Mouse (Mus musculus) MEL (cell line): Measurements from ENCODE around the gene Mogat2. TPM values are rescaled to one million over a fixed set of nuclear protein-coding genes. Genes with fewer than 3 reads are reported as not detected.

ENCODE experiments used
- DNase-seq: peaks from one replicate; pipeline ENCODE4 v3.0.0; 2011; ENCODE audit warnings: low read depth, low spot score
- H3K27ac ChIP-seq: 2 replicates; pipeline ENCODE4 v1.5.1; 2012; ENCODE audit warnings: low read depth, mild to moderate bottlenecking, control low read depth, low read length, moderate library complexity; ENCODE audit not compliant: control insufficient read depth
- H3K27me3 ChIP-seq, 2 experiments: fragments of 150-350 bp in 1 of 2; sonication (generic) in 1 of 2; 2 replicates each; pipeline ENCODE4 v1.6.1; 2012; ENCODE audit warnings: low read length in 2 of 2, mild to moderate bottlenecking in 2 of 2, improper control_type of control experiment in 1 of 2, moderate library complexity in 1 of 2; ENCODE audit not compliant: insufficient read depth in 2 of 2, control insufficient read depth in 1 of 2
- H3K36me3 ChIP-seq, 2 experiments: 2 replicates each; pipeline ENCODE4 v1.6.1; 2012 to 2014; ENCODE audit warnings: low read length in 2 of 2, improper control_type of control experiment in 1 of 2, inconsistent platforms in 1 of 2, mild to moderate bottlenecking in 1 of 2; ENCODE audit not compliant: insufficient read depth in 2 of 2, control insufficient read depth in 1 of 2
- H3K4me1 ChIP-seq, 2 experiments: fragments of 150-350 bp in 1 of 2; sonication (generic) in 1 of 2; 2 replicates each; pipeline ENCODE4 v1.6.1; 2012; ENCODE audit warnings: low read length in 2 of 2, improper control_type of control experiment in 1 of 2, mild to moderate bottlenecking in 1 of 2; ENCODE audit not compliant: insufficient read depth in 2 of 2, control insufficient read depth in 1 of 2
- H3K4me3 ChIP-seq, 2 experiments: fragments of 150-350 bp in 1 of 2; sonication (generic) in 1 of 2; 2 replicates each; pipeline ENCODE4 v1.5.1; 2012; ENCODE audit warnings: low read depth in 2 of 2, low read length in 2 of 2, mild to moderate bottlenecking in 2 of 2, moderate library complexity in 2 of 2, control low read depth in 1 of 2, improper control_type of control experiment in 1 of 2; ENCODE audit not compliant: control insufficient read depth in 1 of 2, insufficient read depth in 1 of 2
- H3K79me2 ChIP-seq: 2 replicates; pipeline ENCODE4 v1.6.1; 2012; ENCODE audit warnings: mild to moderate bottlenecking, low read length, moderate library complexity; ENCODE audit not compliant: control insufficient read depth, poor library complexity, insufficient read depth
- H3K9ac ChIP-seq: 2 replicates; pipeline ENCODE4 v1.6.1; 2012; ENCODE audit warnings: low read depth, mild to moderate bottlenecking, control low read depth, low read length, moderate library complexity; ENCODE audit not compliant: control insufficient read depth, poor library complexity, severe bottlenecking
- H3K9me3 ChIP-seq: fragments of 150-350 bp; sonication (generic); replicated peaks from 2 replicates; pipeline ENCODE4 v1.6.1; 2012; ENCODE audit warnings: mild to moderate bottlenecking, low read length, improper control_type of control experiment, moderate library complexity; ENCODE audit not compliant: insufficient read depth
- BHLHE40 ChIP-seq: IDR thresholded peaks from 2 replicates; pipeline ENCODE4 v1.6.1; 2012; ENCODE audit warnings: low read depth, mild to moderate bottlenecking, inconsistent platforms, low read length, improper control_type of control experiment, borderline replicate concordance
- MXI1 ChIP-seq: IDR thresholded peaks from 2 replicates; pipeline ENCODE4 v1.6.1; 2011; ENCODE audit warnings: mild to moderate bottlenecking, low read depth, low read length, improper control_type of control experiment
- polyA plus RNA-seq, 2 experiments: library from polyadenylated mRNA; stranded (reverse) in 1 of 2; unstranded in 1 of 2; fragments of >175 nt in 1 of 2; fragments of >200 nt in 1 of 2; gene quantifications; 2 replicates each; pipeline versions ENCODE4 v1.2.1 to v1.2.4; 2012; ENCODE audit warnings: low replicate concordance in 2 of 2, low read depth in 1 of 2; ENCODE audit not compliant: insufficient read length in 2 of 2, insufficient read depth in 1 of 2, missing spikeins in 1 of 2
- total RNA-seq: library from RNA; depleted of rRNA; stranded (reverse); fragments of 300-350 nt; gene quantifications from 2 replicates; pipeline ENCODE4 v1.2.3, GENCODE M21; 2012; rRNA removed

The Mogat2 gene
- total and polyA plus RNA-seq, 3 experiments: 0.13 TPM; not detected in 2

DNA sequence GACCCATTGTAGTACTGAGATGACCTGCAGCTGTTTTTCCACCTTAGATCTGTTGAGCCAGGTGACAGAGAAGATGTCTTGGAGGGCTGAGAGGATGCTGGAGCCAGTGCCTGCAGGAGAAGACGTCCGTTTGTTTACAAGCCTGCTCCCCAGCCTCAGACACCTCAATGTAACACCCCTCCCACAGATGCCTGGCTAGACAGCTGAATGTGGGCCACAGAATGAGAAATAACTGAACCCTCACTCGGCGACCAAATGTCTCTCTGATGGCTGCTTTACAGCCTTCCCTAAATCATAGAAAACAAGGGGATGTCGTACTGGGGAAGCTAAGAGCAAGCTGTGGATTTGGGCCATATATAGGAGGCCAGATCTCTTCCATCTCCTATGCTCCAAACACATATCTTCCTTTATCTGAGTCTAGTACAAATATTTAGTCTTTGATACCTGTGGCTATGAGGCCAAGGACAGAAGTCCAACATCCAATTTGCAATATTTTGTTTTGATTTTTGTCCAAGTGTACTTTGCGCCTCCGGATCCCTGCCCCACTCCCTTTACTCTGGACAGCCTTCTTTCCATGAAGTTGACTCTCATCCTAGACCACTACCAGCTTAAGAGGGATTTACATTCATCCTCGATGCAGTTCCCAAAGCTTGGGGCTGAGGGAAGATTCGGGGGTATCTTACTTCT lies 68.6 kb downstream of the Mogat2 start:
- Histone ChIP-seq H3K36me3 (peaks cover 0 to 8% of the 10 kb centered on the region in 2 experiments; a peak in 2 of 4 replicates), H3K4me1 (peaks cover 2 to 21% of the 10 kb centered on the region in 2 experiments; a peak in 3 of 4 replicates), H3K4me3 (no peak overlapping the region)
- no peak for TF ChIP-seq BHLHE40
- no peak for TF ChIP-seq MXI1
- TF ChIP-seq, all 39 proteins: peak for 0
- H3K9ac ChIP-seq: no peak overlapping the region
- no peaks in the 10 kb centered on the region for H3K27me3 ChIP-seq
- no peaks in the 10 kb centered on the region for H3K9me3 ChIP-seq
- no peak overlapping the region for H3K27ac ChIP-seq
- H3K79me2 ChIP-seq: no peaks in the 10 kb centered on the region
- DNase-seq: no peak

Other genes with a start within 250 kb of the Mogat2 start
- 14.1 and 15.0 TPM in 2 replicates for gene Uvrag, start 97.5 kb downstream of the Mogat2 start, total RNA-seq
- gene Uvrag, start 97.5 kb downstream of the Mogat2 start, polyA plus RNA-seq: 10 to 100 TPM in 1 of 2 experiments, not detected in 1; 19.5 TPM
- gene Dgat2, start 55.9 kb downstream of the Mogat2 start, total RNA-seq: 4.1 and 4.5 TPM in 2 replicates
- gene Dgat2, start 55.9 kb downstream of the Mogat2 start, polyA plus RNA-seq: 1 to 10 TPM in 1 of 2 experiments, not detected in 1; 7.7 TPM
- gene Map6, start 28.8 kb upstream of the Mogat2 start, total RNA-seq: not detected in 2 replicates
- not detected for gene Map6, start 28.8 kb upstream of the Mogat2 start, polyA plus RNA-seq
- gene Serpinh1, start 114.6 kb upstream of the Mogat2 start, total RNA-seq: not detected in 2 replicates
- not detected for gene Serpinh1, start 114.6 kb upstream of the Mogat2 start, polyA plus RNA-seq
- gene Gdpd5, start 142.8 kb upstream of the Mogat2 start, total RNA-seq: 0.15 and 0.23 TPM in 2 replicates
- gene Gdpd5, start 142.8 kb upstream of the Mogat2 start, polyA plus RNA-seq: under 1 TPM in 1 of 2 experiments, not detected in 1; 0.26 TPM
- gene Klhl35, start 227.4 kb upstream of the Mogat2 start, total RNA-seq: not detected in 2 replicates
- gene Klhl35, start 227.4 kb upstream of the Mogat2 start, polyA plus RNA-seq: under 1 TPM in 1 of 2 experiments, not detected in 1; 0.04 TPM
- 2,066 and 2,287 TPM in 2 replicates for gene Rps3, start 245.1 kb upstream of the Mogat2 start, total RNA-seq
- 1,000 to 10,000 TPM in 1 of 2 experiments, 100 to 1,000 TPM in 1; 157 to 1,899 TPM for gene Rps3, start 245.1 kb upstream of the Mogat2 start, polyA plus RNA-seq